Mouse (Mus musculus): Measurements from ENCODE around the gene Mrgprh. TPM values are rescaled to one million over a fixed set of nuclear protein-coding genes. Genes with fewer than 3 reads are reported as not detected.

Mrgprh gene
- polyA plus RNA-seq, 1 experiment from 2014 or later: not detected

GRCm38 (mm10) chr17:12844540-12844939 is 31.3 kb upstream of the Mrgprh start:
- Histone ChIP-seq H3K4me3 (ENCODE audit: low read depth, low read length) (no peak overlapping the region), H3K4me2 (ENCODE audit: low read length) (no peak overlapping the region), H3K27ac (ENCODE audit: low read length) (no peak overlapping the region), H3K4me1 (ENCODE audit: control insufficient read depth, insufficient read depth, low read length) (no peaks in the 10 kb centered on the region), H3K9ac (ENCODE audit: low read depth, low read length) (no peak overlapping the region), H3K36me3 (ENCODE audit: control insufficient read depth, insufficient read depth, low read length) (no peaks in the 10 kb centered on the region), H3K27me3 (ENCODE audit: control insufficient read depth, insufficient read depth, low read depth, low read length) (no peaks in the 10 kb centered on the region), H3K9me3 (replicated peaks; ENCODE audit: control insufficient read depth, low read length, poor library complexity, severe bottlenecking) (no peaks in the 10 kb centered on the region)
- ATAC-seq: no peak
- 92% methylated on average over 4 of the region's 4 CpGs for WGBS

GRCm38 (mm10) chr17:12845862-12846261 is 30.0 kb upstream of the Mrgprh start:
- no peaks in the 10 kb centered on the region for H3K9me3 ChIP-seq (replicated peaks; ENCODE audit: control insufficient read depth, low read length, poor library complexity, severe bottlenecking)
- no peaks in the 10 kb centered on the region for H3K36me3 ChIP-seq (ENCODE audit: control insufficient read depth, insufficient read depth, low read length)
- H3K4me2 ChIP-seq (ENCODE audit: low read length): no peak overlapping the region
- no peaks in the 10 kb centered on the region for H3K27me3 ChIP-seq (ENCODE audit: control insufficient read depth, insufficient read depth, low read depth, low read length)
- H3K27ac ChIP-seq (ENCODE audit: low read length): no peak overlapping the region
- H3K9ac ChIP-seq (ENCODE audit: low read depth, low read length): no peak overlapping the region
- no peaks in the 10 kb centered on the region for H3K4me1 ChIP-seq (ENCODE audit: control insufficient read depth, insufficient read depth, low read length)
- ATAC-seq: no peak
- 56% methylated on average over 5 of the region's 5 CpGs for WGBS
- H3K4me3 ChIP-seq (ENCODE audit: low read depth, low read length): no peak overlapping the region

GRCm38 (mm10) chr17:12846474-12846873 is 29.4 kb upstream of the Mrgprh start:
- 73% methylated on average over 5 of the region's 5 CpGs for WGBS
- Histone ChIP-seq H3K36me3 (ENCODE audit: control insufficient read depth, insufficient read depth, low read length) (no peaks in the 10 kb centered on the region), H3K9ac (ENCODE audit: low read depth, low read length) (no peak overlapping the region), H3K4me1 (ENCODE audit: control insufficient read depth, insufficient read depth, low read length) (no peaks in the 10 kb centered on the region), H3K27me3 (ENCODE audit: control insufficient read depth, insufficient read depth, low read depth, low read length) (no peaks in the 10 kb centered on the region), H3K4me2 (ENCODE audit: low read length) (no peak overlapping the region), H3K27ac (ENCODE audit: low read length) (no peak overlapping the region), H3K4me3 (ENCODE audit: low read depth, low read length) (no peak overlapping the region), H3K9me3 (replicated peaks; ENCODE audit: control insufficient read depth, low read length, poor library complexity, severe bottlenecking) (no peaks in the 10 kb centered on the region)
- no peak for ATAC-seq

- Histone ChIP-seq H3K27me3 (ENCODE audit: control insufficient read depth, insufficient read depth, low read depth, low read length) (no peaks in the 10 kb centered on the region), H3K9me3 (replicated peaks; ENCODE audit: control insufficient read depth, low read length, poor library complexity, severe bottlenecking) (no peaks in the 10 kb centered on the region), H3K9ac (ENCODE audit: low read depth, low read length) (no peak overlapping the region), H3K27ac (ENCODE audit: low read length) (no peak overlapping the region), H3K4me2 (ENCODE audit: low read length) (no peak overlapping the region), H3K4me3 (ENCODE audit: low read depth, low read length) (no peak overlapping the region), H3K4me1 (ENCODE audit: control insufficient read depth, insufficient read depth, low read length) (no peaks in the 10 kb centered on the region), H3K36me3 (ENCODE audit: control insufficient read depth, insufficient read depth, low read length) (no peaks in the 10 kb centered on the region)
- 75% methylated on average over 4 of the region's 4 CpGs for WGBS
- ATAC-seq: no peak
Observed at GRCm38 (mm10) chr17:12847736-12848135, 28.1 kb upstream of the Mrgprh start.

- Histone ChIP-seq H3K9me3 (replicated peaks; ENCODE audit: control insufficient read depth, low read length, poor library complexity, severe bottlenecking) (no peaks in the 10 kb centered on the region), H3K4me2 (ENCODE audit: low read length) (no peak overlapping the region), H3K4me3 (ENCODE audit: low read depth, low read length) (no peak overlapping the region), H3K27ac (ENCODE audit: low read length) (no peak overlapping the region), H3K9ac (ENCODE audit: low read depth, low read length) (no peak overlapping the region), H3K4me1 (ENCODE audit: control insufficient read depth, insufficient read depth, low read length) (no peaks in the 10 kb centered on the region), H3K36me3 (ENCODE audit: control insufficient read depth, insufficient read depth, low read length) (no peaks in the 10 kb centered on the region), H3K27me3 (ENCODE audit: control insufficient read depth, insufficient read depth, low read depth, low read length) (no peaks in the 10 kb centered on the region)
- no peak for ATAC-seq
- 85% methylated on average over 8 of the region's 8 CpGs for WGBS
Observed at GRCm38 (mm10) chr17:12849778-12850382, 26.0 kb upstream of the Mrgprh start.

GRCm38 (mm10) chr17:12851689-12852088 is 24.1 kb upstream of the Mrgprh start:
- Histone ChIP-seq H3K4me3 (ENCODE audit: low read depth, low read length) (no peak overlapping the region), H3K9me3 (replicated peaks; ENCODE audit: control insufficient read depth, low read length, poor library complexity, severe bottlenecking) (no peaks in the 10 kb centered on the region), H3K4me1 (ENCODE audit: control insufficient read depth, insufficient read depth, low read length) (no peaks in the 10 kb centered on the region), H3K27ac (ENCODE audit: low read length) (no peak overlapping the region), H3K36me3 (ENCODE audit: control insufficient read depth, insufficient read depth, low read length) (no peaks in the 10 kb centered on the region), H3K27me3 (ENCODE audit: control insufficient read depth, insufficient read depth, low read depth, low read length) (no peaks in the 10 kb centered on the region), H3K4me2 (ENCODE audit: low read length) (no peak overlapping the region), H3K9ac (ENCODE audit: low read depth, low read length) (no peak overlapping the region)
- ATAC-seq: no peak
- 76% methylated on average over 11 of the region's 11 CpGs for WGBS

- no peaks in the 10 kb centered on the region for H3K9me3 ChIP-seq (replicated peaks; ENCODE audit: control insufficient read depth, low read length, poor library complexity, severe bottlenecking)
- H3K4me3 ChIP-seq (ENCODE audit: low read depth, low read length): no peak overlapping the region
- H3K9ac ChIP-seq (ENCODE audit: low read depth, low read length): no peak overlapping the region
- H3K36me3 ChIP-seq (ENCODE audit: control insufficient read depth, insufficient read depth, low read length): no peaks in the 10 kb centered on the region
- H3K4me1 ChIP-seq (ENCODE audit: control insufficient read depth, insufficient read depth, low read length): no peaks in the 10 kb centered on the region
- H3K27me3 ChIP-seq (ENCODE audit: control insufficient read depth, insufficient read depth, low read depth, low read length): no peaks in the 10 kb centered on the region
- no peak overlapping the region for H3K4me2 ChIP-seq (ENCODE audit: low read length)
- ATAC-seq: no peak
- H3K27ac ChIP-seq (ENCODE audit: low read length): no peak overlapping the region
- 80% methylated on average over 2 of the region's 2 CpGs for WGBS
Observed at GRCm38 (mm10) chr17:12853821-12854220, 22.0 kb upstream of the Mrgprh start.

- WGBS: 93% methylated on average over 11 of the region's 11 CpGs
- no peak overlapping the region for H3K27ac ChIP-seq (ENCODE audit: low read length)
- no peaks in the 10 kb centered on the region for H3K4me1 ChIP-seq (ENCODE audit: control insufficient read depth, insufficient read depth, low read length)
- no peak for ATAC-seq
- no peaks in the 10 kb centered on the region for H3K36me3 ChIP-seq (ENCODE audit: control insufficient read depth, insufficient read depth, low read length)
- no peak overlapping the region for H3K9ac ChIP-seq (ENCODE audit: low read depth, low read length)
- H3K9me3 ChIP-seq (replicated peaks; ENCODE audit: control insufficient read depth, low read length, poor library complexity, severe bottlenecking): no peaks in the 10 kb centered on the region
- no peak overlapping the region for H3K4me2 ChIP-seq (ENCODE audit: low read length)
- H3K4me3 ChIP-seq (ENCODE audit: low read depth, low read length): no peak overlapping the region
- no peaks in the 10 kb centered on the region for H3K27me3 ChIP-seq (ENCODE audit: control insufficient read depth, insufficient read depth, low read depth, low read length)
Observed at GRCm38 (mm10) chr17:12854386-12854785, 21.4 kb upstream of the Mrgprh start.

GRCm38 (mm10) chr17:12857395-12857794 is 18.4 kb upstream of the Mrgprh start:
- H3K9me3 ChIP-seq (replicated peaks; ENCODE audit: control insufficient read depth, low read length, poor library complexity, severe bottlenecking): no peaks in the 10 kb centered on the region
- H3K4me1 ChIP-seq (ENCODE audit: control insufficient read depth, insufficient read depth, low read length): no peaks in the 10 kb centered on the region
- H3K27me3 ChIP-seq (ENCODE audit: control insufficient read depth, insufficient read depth, low read depth, low read length): no peaks in the 10 kb centered on the region
- no peak overlapping the region for H3K9ac ChIP-seq (ENCODE audit: low read depth, low read length)
- no peak for ATAC-seq
- H3K27ac ChIP-seq (ENCODE audit: low read length): no peak overlapping the region
- no peak overlapping the region for H3K4me3 ChIP-seq (ENCODE audit: low read depth, low read length)
- WGBS: 54% methylated on average over 3 of the region's 3 CpGs
- H3K36me3 ChIP-seq (ENCODE audit: control insufficient read depth, insufficient read depth, low read length): no peaks in the 10 kb centered on the region
- H3K4me2 ChIP-seq (ENCODE audit: low read length): no peak overlapping the region
